Mouse (Mus musculus) limb, embryonic 14.5 days (tissue): ENCODE data around the gene Mfap1b. TPM values are rescaled to one million over a fixed set of nuclear protein-coding genes. Genes with fewer than 3 reads are reported as not detected.
"Not testable (repeated sequence)": the region's sequence is repeated elsewhere in the genome, so short reads cannot be mapped to it uniquely, and the experiment has no call there.

Experiments used
- ATAC-seq: fragments of 200-750 bp; cut with Nextera tagmentation; 2 replicates; pipeline ENCODE4 v1.8.0; 2017; ENCODE audit warnings: low read depth, moderate number of reproducible peaks, moderate TSS enrichment; ENCODE audit not compliant: low FRiP score
- DNase-seq: peaks from one replicate; pipeline ENCODE4 v3.0.0-alpha.2; 2015; ENCODE audit warnings: low spot score
- H3K27ac ChIP-seq: fragments of 300-500 bp; sonication (generic); replicated peaks from 2 replicates; pipeline ENCODE4 v1.5.1; 2014; ENCODE audit warnings: low read depth, mild to moderate bottlenecking, low read length, moderate library complexity, mixed read lengths
- H3K27me3 ChIP-seq: fragments of 300-500 bp; sonication (generic); 2 replicates; pipeline ENCODE4 v1.6.1; 2014; ENCODE audit warnings: low read length, mixed read lengths; ENCODE audit not compliant: control insufficient read depth, insufficient read depth
- H3K36me3 ChIP-seq: fragments of 300-500 bp; sonication (generic); 2 replicates; pipeline ENCODE4 v1.6.1; 2014; ENCODE audit warnings: mild to moderate bottlenecking, low read length, moderate library complexity, mixed read lengths; ENCODE audit not compliant: control insufficient read depth, insufficient read depth
- H3K4me1 ChIP-seq: fragments of 300-500 bp; sonication (generic); 2 replicates; pipeline ENCODE4 v1.6.1; 2014; ENCODE audit warnings: antibody characterized with exemption, low read length, mixed read lengths; ENCODE audit not compliant: control insufficient read depth, insufficient read depth
- H3K4me2 ChIP-seq: fragments of 300-500 bp; sonication (generic); replicated peaks from 2 replicates; pipeline ENCODE4 v1.6.1; 2014; ENCODE audit warnings: low read depth, mild to moderate bottlenecking, low read length, moderate library complexity; ENCODE audit not compliant: severe bottlenecking
- H3K4me3 ChIP-seq: fragments of 300-500 bp; sonication (generic); replicated peaks from 2 replicates; pipeline ENCODE4 v1.5.1; 2014; ENCODE audit warnings: low read length
- H3K9ac ChIP-seq: fragments of 300-500 bp; sonication (generic); 2 replicates; pipeline ENCODE4 v1.6.1; 2014; ENCODE audit warnings: mild to moderate bottlenecking, low read depth, low read length, moderate library complexity; ENCODE audit not compliant: severe bottlenecking
- H3K9me3 ChIP-seq: fragments of 300-500 bp; sonication (generic); 2 replicates; pipeline ENCODE4 v1.6.1; 2016; ENCODE audit warnings: low read length; ENCODE audit not compliant: control insufficient read depth
- POLR2A ChIP-seq: fragments of 200-500 bp; IDR thresholded peaks from 2 replicates; pipeline ENCODE4 v1.8.0; 2012; ENCODE audit warnings: inconsistent platforms, mild to moderate bottlenecking, moderate library complexity, borderline replicate concordance; ENCODE audit not compliant: insufficient read depth, insufficient read length; ENCODE audit errors: extremely low read depth
- WGBS: fragments of 180-500 bp; shearing (Covaris S2); extraction: QIAGEN DNeasy Blood & Tissue Kit; methylation state at CpG from one replicate; pipeline ENCODE4 v1.1.7; 2014; 5-methylcytosine and 5-hydroxymethylcytosine counted together
- polyA plus RNA-seq, 2 experiments: library from polyadenylated mRNA; depleted of rRNA in 1 of 2; stranded (reverse) in 1 of 2; unstranded in 1 of 2; fragments of >200 nt; fragmentation: Nextera tagmentation in 1 of 2; extraction: Ambion mirVana in 1 of 2; gene quantifications; 2 replicates each; pipeline versions ENCODE4 v1.2.1 to v1.2.3; 2012 to 2014

The Mfap1b gene
- polyA plus RNA-seq, 2 experiments, result 16.8 to 54.1 TPM

DNA sequence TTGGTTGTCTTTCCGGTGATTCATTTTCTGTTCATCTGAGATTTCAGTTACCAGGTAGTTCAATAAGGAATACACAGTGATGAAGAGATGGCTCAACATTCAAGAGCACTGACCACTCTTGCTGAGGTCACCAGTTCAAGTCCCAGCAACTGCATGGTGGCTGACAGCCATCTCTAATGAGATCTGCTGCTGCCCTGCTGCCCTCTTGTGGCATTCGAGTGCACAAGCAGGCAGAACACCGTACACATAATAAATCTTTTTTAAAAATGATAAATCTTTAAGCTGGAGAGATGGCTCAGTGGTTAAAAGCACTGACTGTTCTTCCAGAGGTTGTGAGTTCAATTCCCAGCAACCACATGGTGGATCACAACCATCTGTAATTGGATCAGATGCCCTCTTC is 6.6 kb upstream of the Mfap1b start:
- TF ChIP-seq POLR2A, result no peak
- no peak for ATAC-seq
- no peak for DNase-seq
- no peaks in the 10 kb centered on the region for H3K36me3 ChIP-seq
- 61% methylated on average over 3 of the region's 3 CpGs for WGBS
- no peak overlapping the region for H3K4me2 ChIP-seq
- no peaks in the 10 kb centered on the region for H3K27me3 ChIP-seq
- no peak overlapping the region for H3K9ac ChIP-seq
- no peak overlapping the region for H3K4me3 ChIP-seq
- H3K27ac ChIP-seq, result no peak overlapping the region
- H3K9me3 ChIP-seq, result no peaks in the 10 kb centered on the region
- H3K4me1 ChIP-seq, result 0 out of 2 replicates have a peak, but pooled peaks cover 4% of the 10 kb centered on the region

DNA sequence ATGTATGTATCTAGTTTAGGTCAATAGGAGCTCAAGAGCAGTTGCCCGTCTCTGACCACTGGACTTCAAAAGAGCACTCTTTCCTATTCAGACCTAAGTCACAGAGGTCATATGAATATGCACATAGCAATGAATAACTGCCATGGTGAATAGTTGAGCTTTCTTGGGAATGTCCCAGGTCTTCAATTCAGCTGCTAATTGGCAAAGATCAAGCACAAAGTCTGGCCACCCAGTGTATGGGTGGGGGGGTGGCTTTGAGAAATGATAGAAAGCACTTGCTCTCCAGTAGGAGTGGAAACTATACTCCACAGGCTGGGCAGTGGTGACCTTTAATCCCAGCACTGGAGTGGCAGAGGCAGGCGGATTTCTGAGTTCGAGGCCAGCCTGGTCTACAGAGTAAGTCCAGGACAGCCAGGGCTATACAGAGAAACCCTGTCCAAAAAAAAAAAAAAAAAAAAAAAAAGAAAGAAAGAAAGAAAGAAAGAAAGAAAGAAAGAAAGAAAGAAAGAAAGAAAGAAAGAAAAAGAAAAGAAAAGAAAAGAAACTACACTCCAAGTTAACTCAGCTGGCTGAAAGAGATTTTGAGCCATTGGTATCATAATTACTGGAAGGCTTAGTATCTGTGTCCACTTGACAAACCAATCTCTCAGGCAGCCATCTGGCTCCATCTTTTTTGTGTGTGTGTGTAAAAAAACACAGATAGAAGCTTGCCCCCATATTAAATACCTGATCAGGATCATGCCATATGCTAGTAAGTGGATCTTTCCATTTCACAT is 3.8 kb upstream of the Mfap1b start:
- no peak overlapping the region for H3K27ac ChIP-seq
- H3K4me1 ChIP-seq, result no peaks in the 10 kb centered on the region
- no peak overlapping the region for H3K9ac ChIP-seq
- TF ChIP-seq POLR2A, result no peak
- no peak overlapping the region for H3K4me2 ChIP-seq
- no peaks in the 10 kb centered on the region for H3K9me3 ChIP-seq
- 89% methylated on average over 3 of the region's 3 CpGs for WGBS
- H3K36me3 ChIP-seq, result no peaks in the 10 kb centered on the region
- ATAC-seq, result no peak
- no peaks in the 10 kb centered on the region for H3K27me3 ChIP-seq
- no peak for DNase-seq
- no peak overlapping the region for H3K4me3 ChIP-seq

DNA sequence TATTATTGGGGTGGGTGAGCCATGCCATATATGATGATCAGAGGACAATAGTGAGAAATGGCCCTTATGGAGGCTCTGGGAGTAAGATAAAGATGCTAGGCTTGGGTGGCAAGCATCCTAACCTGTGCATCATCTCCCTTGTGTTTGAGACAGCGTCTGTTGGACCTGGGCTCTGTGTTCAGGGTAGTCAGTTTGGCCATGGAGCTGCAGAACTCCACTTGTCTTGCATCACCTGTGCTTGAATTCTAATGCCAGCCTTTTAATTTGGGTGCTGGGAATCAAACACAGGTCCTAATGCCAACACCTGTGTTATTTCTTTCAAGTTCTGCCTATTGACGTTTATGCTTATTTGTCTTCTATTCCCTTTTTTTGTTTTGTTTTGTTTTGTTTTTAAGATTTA is 1.4 kb upstream of the Mfap1b start:
- H3K9ac ChIP-seq, H3K4me1 ChIP-seq, H3K9me3 ChIP-seq, ATAC-seq, DNase-seq, H3K27ac ChIP-seq, H3K4me3 ChIP-seq, H3K4me2 ChIP-seq, H3K36me3 ChIP-seq, H3K27me3 ChIP-seq: not testable (repeated sequence)
- WGBS, result 92% methylated on average over 2 of the region's 2 CpGs

DNA sequence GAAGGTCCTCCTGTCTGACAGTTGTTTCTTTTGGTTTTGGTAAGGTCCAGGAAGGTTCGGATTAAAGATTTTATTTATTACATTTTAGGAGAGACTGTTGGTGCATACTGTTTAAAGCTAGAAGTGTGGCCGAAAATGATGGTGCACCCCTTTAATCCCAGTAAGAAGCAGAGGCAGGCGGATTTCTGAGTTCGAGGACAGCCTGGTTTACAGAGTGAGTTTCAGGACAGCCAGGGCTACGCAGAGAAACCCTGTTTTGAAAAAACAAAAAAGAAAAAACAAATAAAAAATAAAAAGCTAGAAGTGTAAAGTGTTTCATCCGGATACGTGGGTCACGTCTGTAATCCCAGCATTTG is 291 bp upstream of the Mfap1b start:
- TF ChIP-seq POLR2A, result no peak
- H3K4me1 ChIP-seq, result no peaks in the 10 kb centered on the region
- peak overlapping the region; percentile 55 for H3K9ac ChIP-seq
- peak overlapping the region; percentile 53 for H3K4me3 ChIP-seq
- no peaks in the 10 kb centered on the region for H3K27me3 ChIP-seq
- peak overlapping the region; percentile 59 for H3K4me2 ChIP-seq
- WGBS, result 32% methylated on average over 8 of the region's 8 CpGs
- no peak for DNase-seq
- no peak overlapping the region; the same call in 1 of the 2 replicates for H3K27ac ChIP-seq
- H3K36me3 ChIP-seq, result no peaks in the 10 kb centered on the region
- peak; percentile 53 for ATAC-seq
- no peaks in the 10 kb centered on the region for H3K9me3 ChIP-seq

DNA sequence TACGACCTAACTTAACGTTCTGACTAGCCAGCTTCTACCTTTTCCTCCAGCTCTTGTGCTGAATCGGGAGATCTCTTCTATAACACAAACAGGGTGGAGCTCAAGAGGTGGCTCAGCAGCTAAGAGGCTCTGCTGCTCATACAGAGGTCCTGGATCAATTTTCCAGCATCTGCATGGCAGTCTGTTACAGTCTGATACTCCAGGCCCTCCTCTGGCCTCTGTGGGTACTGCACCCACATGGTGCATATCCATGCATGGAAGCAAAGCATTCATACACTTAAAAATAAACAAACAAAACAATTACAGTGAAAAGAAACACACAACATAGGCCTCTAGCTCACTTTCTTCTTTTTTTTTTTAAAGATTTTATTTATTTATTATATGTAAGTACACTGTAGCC is 1.1 kb downstream of the Mfap1b start:
- H3K4me2 ChIP-seq, H3K9me3 ChIP-seq, ATAC-seq, H3K27me3 ChIP-seq, H3K36me3 ChIP-seq, DNase-seq, H3K4me3 ChIP-seq, H3K9ac ChIP-seq, H3K4me1 ChIP-seq, H3K27ac ChIP-seq: not testable (repeated sequence)
- WGBS, result 84% methylated on average over 3 of the region's 3 CpGs

DNA sequence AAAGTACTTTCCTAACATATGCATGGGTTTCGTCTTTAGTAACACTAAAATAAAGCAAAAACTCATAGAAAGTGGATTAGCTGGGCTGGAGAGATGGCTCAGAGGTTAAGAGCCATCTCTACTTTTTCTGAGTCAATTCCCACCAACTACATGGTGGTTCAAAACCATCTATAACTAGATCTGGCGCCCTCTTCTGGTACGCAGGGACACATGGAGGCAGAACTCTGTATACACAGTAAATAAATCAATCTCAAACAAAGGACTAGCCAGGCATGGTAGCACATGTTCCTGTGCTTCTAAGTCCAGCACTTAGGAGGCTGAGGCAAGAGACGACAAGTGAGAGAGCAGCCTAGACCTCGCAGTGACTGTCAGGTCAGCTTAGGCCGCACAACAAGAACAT is 4.9 kb downstream of the Mfap1b start:
- H3K4me1 ChIP-seq, H3K36me3 ChIP-seq, ATAC-seq, H3K4me2 ChIP-seq, H3K9me3 ChIP-seq, DNase-seq, H3K27me3 ChIP-seq, H3K27ac ChIP-seq, H3K4me3 ChIP-seq, H3K9ac ChIP-seq: not testable (repeated sequence)
- 60% methylated on average over 1 of the region's 6 CpGs for WGBS
